Mouse (Mus musculus): ENCODE data around the gene Schip1. TPM values are rescaled to one million over a fixed set of nuclear protein-coding genes. Genes with fewer than 3 reads are reported as not detected.

Gene Schip1
- polyA plus RNA-seq, 1 experiment from 2014 or later, result 39.7 TPM

- DNase-seq (ENCODE audit: low spot score), result no peak
- no peak overlapping the region for H3K27ac ChIP-seq (replicated peaks)
- peaks cover 17% of the 10 kb centered on the region for H3K4me1 ChIP-seq
- H3K27me3 ChIP-seq (ENCODE audit: low read depth, poor library complexity, severe bottlenecking), result no peaks in the 10 kb centered on the region
- no peaks in the 10 kb centered on the region for H3K9me3 ChIP-seq (replicated peaks)
- no peak overlapping the region for H3K4me3 ChIP-seq
- whole genome bisulfite sequencing, result 94% methylated on average over 2 of the region's 2 CpGs
- no peaks in the 10 kb centered on the region for H3K36me3 ChIP-seq
Measured at GRCm38 (mm10) chr3:68378799-68379198, 314.2 kb downstream of the Schip1 start.

- Histone ChIP-seq H3K4me3 (no peak overlapping the region), H3K27me3 (ENCODE audit: low read depth, poor library complexity, severe bottlenecking) (no peaks in the 10 kb centered on the region), H3K36me3 (no peaks in the 10 kb centered on the region), H3K9me3 (replicated peaks) (no peaks in the 10 kb centered on the region), H3K27ac (replicated peaks) (no peak overlapping the region), H3K4me1 (peaks cover 20% of the 10 kb centered on the region)
- no peak for DNase-seq (ENCODE audit: low spot score)
- WGBS, result 76% methylated on average over 7 of the region's 7 CpGs
Measured at GRCm38 (mm10) chr3:68379242-68379641, 314.6 kb downstream of the Schip1 start.

GRCm38 (mm10) chr3:68383672-68384071, 319.1 kb downstream of the Schip1 start:
- Histone ChIP-seq H3K4me3 (no peak overlapping the region), H3K27me3 (ENCODE audit: low read depth, poor library complexity, severe bottlenecking) (no peaks in the 10 kb centered on the region), H3K36me3 (no peaks in the 10 kb centered on the region), H3K27ac (replicated peaks) (no peak overlapping the region), H3K4me1 (peaks cover 20% of the 10 kb centered on the region), H3K9me3 (replicated peaks) (no peaks in the 10 kb centered on the region)
- DNase-seq (ENCODE audit: low spot score), result no peak

- Histone ChIP-seq H3K27me3 (ENCODE audit: low read depth, poor library complexity, severe bottlenecking) (no peaks in the 10 kb centered on the region), H3K9me3 (replicated peaks) (no peaks in the 10 kb centered on the region), H3K4me3 (no peak overlapping the region), H3K4me1 (peaks cover 20% of the 10 kb centered on the region), H3K27ac (replicated peaks) (no peak overlapping the region), H3K36me3 (no peaks in the 10 kb centered on the region)
- WGBS, result 87% methylated on average over 3 of the region's 3 CpGs
- no peak for DNase-seq (ENCODE audit: low spot score)
Measured at GRCm38 (mm10) chr3:68385544-68385943, 320.9 kb downstream of the Schip1 start.

- Histone ChIP-seq H3K27ac (replicated peaks) (no peak overlapping the region), H3K4me3 (no peak overlapping the region), H3K4me1 (peaks cover 13% of the 10 kb centered on the region), H3K27me3 (ENCODE audit: low read depth, poor library complexity, severe bottlenecking) (no peaks in the 10 kb centered on the region), H3K36me3 (no peaks in the 10 kb centered on the region), H3K9me3 (replicated peaks) (no peaks in the 10 kb centered on the region)
- no peak for DNase-seq (ENCODE audit: low spot score)
- 99% methylated on average over 3 of the region's 3 CpGs for WGBS
Measured at GRCm38 (mm10) chr3:68388023-68388422, 323.4 kb downstream of the Schip1 start.

GRCm38 (mm10) chr3:68393578-68393977, 329.0 kb downstream of the Schip1 start:
- H3K4me3 ChIP-seq, result no peak overlapping the region
- H3K9me3 ChIP-seq (replicated peaks), result no peaks in the 10 kb centered on the region
- no peaks in the 10 kb centered on the region for H3K27me3 ChIP-seq (ENCODE audit: low read depth, poor library complexity, severe bottlenecking)
- 0 out of 2 replicates have a peak, but pooled peaks cover 2% of the 10 kb centered on the region for H3K4me1 ChIP-seq
- no peak for DNase-seq (ENCODE audit: low spot score)
- H3K27ac ChIP-seq (replicated peaks), result no peak overlapping the region
- 79% methylated on average over 2 of the region's 2 CpGs for WGBS
- no peaks in the 10 kb centered on the region for H3K36me3 ChIP-seq

- H3K27me3 ChIP-seq (ENCODE audit: low read depth, poor library complexity, severe bottlenecking), result no peaks in the 10 kb centered on the region
- WGBS, result 87% methylated on average over 3 of the region's 3 CpGs
- no peaks in the 10 kb centered on the region for H3K36me3 ChIP-seq
- no peaks in the 10 kb centered on the region for H3K9me3 ChIP-seq (replicated peaks)
- no peak for DNase-seq (ENCODE audit: low spot score)
- H3K27ac ChIP-seq (replicated peaks), result no peak overlapping the region
- peaks cover 18% of the 10 kb centered on the region for H3K4me1 ChIP-seq
- H3K4me3 ChIP-seq, result no peak overlapping the region
Measured at GRCm38 (mm10) chr3:68398691-68399090, 334.1 kb downstream of the Schip1 start.

GRCm38 (mm10) chr3:68400121-68400520, 335.5 kb downstream of the Schip1 start:
- Histone ChIP-seq H3K4me1 (peaks cover 19% of the 10 kb centered on the region), H3K36me3 (no peaks in the 10 kb centered on the region), H3K9me3 (replicated peaks) (no peaks in the 10 kb centered on the region), H3K27me3 (ENCODE audit: low read depth, poor library complexity, severe bottlenecking) (no peaks in the 10 kb centered on the region), H3K27ac (replicated peaks) (no peak overlapping the region), H3K4me3 (no peak overlapping the region)
- WGBS, result 69% methylated on average over 7 of the region's 7 CpGs
- no peak for DNase-seq (ENCODE audit: low spot score)

GRCm38 (mm10) chr3:68403343-68403742, 338.7 kb downstream of the Schip1 start:
- 88% methylated on average over 4 of the region's 4 CpGs for WGBS
- no peaks in the 10 kb centered on the region for H3K9me3 ChIP-seq (replicated peaks)
- H3K27ac ChIP-seq (replicated peaks), result no peak overlapping the region
- H3K27me3 ChIP-seq (ENCODE audit: low read depth, poor library complexity, severe bottlenecking), result no peaks in the 10 kb centered on the region
- H3K36me3 ChIP-seq, result no peaks in the 10 kb centered on the region
- DNase-seq (ENCODE audit: low spot score), result no peak
- H3K4me1 ChIP-seq, result peaks cover 23% of the 10 kb centered on the region
- H3K4me3 ChIP-seq, result no peak overlapping the region

- Histone ChIP-seq H3K4me1 (peaks cover 23% of the 10 kb centered on the region), H3K36me3 (no peaks in the 10 kb centered on the region), H3K4me3 (no peak overlapping the region), H3K27me3 (ENCODE audit: low read depth, poor library complexity, severe bottlenecking) (no peaks in the 10 kb centered on the region), H3K27ac (replicated peaks) (no peak overlapping the region), H3K9me3 (replicated peaks) (no peaks in the 10 kb centered on the region)
- 84% methylated on average over 2 of the region's 2 CpGs for WGBS
- no peak for DNase-seq (ENCODE audit: low spot score)
Measured at GRCm38 (mm10) chr3:68403783-68404217, 339.2 kb downstream of the Schip1 start.

GRCm38 (mm10) chr3:68405724-68406123, 341.1 kb downstream of the Schip1 start:
- Histone ChIP-seq H3K4me1 (peaks cover 15% of the 10 kb centered on the region), H3K27me3 (ENCODE audit: low read depth, poor library complexity, severe bottlenecking) (no peaks in the 10 kb centered on the region), H3K36me3 (no peaks in the 10 kb centered on the region), H3K4me3 (no peak overlapping the region), H3K27ac (replicated peaks) (no peak overlapping the region), H3K9me3 (replicated peaks) (no peaks in the 10 kb centered on the region)
- WGBS, result 83% methylated on average over 5 of the region's 5 CpGs
- DNase-seq (ENCODE audit: low spot score), result no peak

GRCm38 (mm10) chr3:68412262-68412661, 347.7 kb downstream of the Schip1 start:
- Histone ChIP-seq H3K27me3 (ENCODE audit: low read depth, poor library complexity, severe bottlenecking) (no peaks in the 10 kb centered on the region), H3K9me3 (replicated peaks) (no peaks in the 10 kb centered on the region), H3K4me1 (no peaks in the 10 kb centered on the region; the same call in 1 of the 2 replicates), H3K27ac (replicated peaks) (no peak overlapping the region), H3K4me3 (no peak overlapping the region), H3K36me3 (no peaks in the 10 kb centered on the region)
- no peak for DNase-seq (ENCODE audit: low spot score)
- 88% methylated on average over 3 of the region's 3 CpGs for whole genome bisulfite sequencing

GRCm38 (mm10) chr3:68419792-68420191, 355.2 kb downstream of the Schip1 start:
- Histone ChIP-seq H3K9me3 (replicated peaks) (no peaks in the 10 kb centered on the region), H3K4me3 (no peak overlapping the region), H3K27ac (replicated peaks) (no peak overlapping the region), H3K27me3 (ENCODE audit: low read depth, poor library complexity, severe bottlenecking) (no peaks in the 10 kb centered on the region), H3K36me3 (no peaks in the 10 kb centered on the region), H3K4me1 (no peaks in the 10 kb centered on the region)
- 84% methylated on average over 4 of the region's 4 CpGs for WGBS
- DNase-seq (ENCODE audit: low spot score), result no peak

GRCm38 (mm10) chr3:68420927-68421326, 356.3 kb downstream of the Schip1 start:
- Histone ChIP-seq H3K36me3 (no peaks in the 10 kb centered on the region), H3K4me1 (peaks cover 4% of the 10 kb centered on the region; the same call in 1 of the 2 replicates), H3K9me3 (replicated peaks) (no peaks in the 10 kb centered on the region), H3K27ac (replicated peaks) (no peak overlapping the region), H3K4me3 (no peak overlapping the region), H3K27me3 (ENCODE audit: low read depth, poor library complexity, severe bottlenecking) (no peaks in the 10 kb centered on the region)
- DNase-seq (ENCODE audit: low spot score), result no peak
- 92% methylated on average over 2 of the region's 2 CpGs for WGBS
